Mouse (Mus musculus) cerebellum, postnatal 25 days (tissue): Measurements from ENCODE around the gene Cabcoco1.

Experiments used
- DNase-seq, 2 experiments: peaks; one replicate each; pipeline ENCODE4 v3.0.0; 2021; ENCODE audit warnings: mixed read lengths in 2 of 2

The Cabcoco1 gene

GRCm38 (mm10) chr10:68541139-68541942 is at the start of gene Cabcoco1:
Cabcoco1 (minus strand) TSS chr10:68541896.
- DNase-seq, result peak; percentile 8 to 31

DNA sequence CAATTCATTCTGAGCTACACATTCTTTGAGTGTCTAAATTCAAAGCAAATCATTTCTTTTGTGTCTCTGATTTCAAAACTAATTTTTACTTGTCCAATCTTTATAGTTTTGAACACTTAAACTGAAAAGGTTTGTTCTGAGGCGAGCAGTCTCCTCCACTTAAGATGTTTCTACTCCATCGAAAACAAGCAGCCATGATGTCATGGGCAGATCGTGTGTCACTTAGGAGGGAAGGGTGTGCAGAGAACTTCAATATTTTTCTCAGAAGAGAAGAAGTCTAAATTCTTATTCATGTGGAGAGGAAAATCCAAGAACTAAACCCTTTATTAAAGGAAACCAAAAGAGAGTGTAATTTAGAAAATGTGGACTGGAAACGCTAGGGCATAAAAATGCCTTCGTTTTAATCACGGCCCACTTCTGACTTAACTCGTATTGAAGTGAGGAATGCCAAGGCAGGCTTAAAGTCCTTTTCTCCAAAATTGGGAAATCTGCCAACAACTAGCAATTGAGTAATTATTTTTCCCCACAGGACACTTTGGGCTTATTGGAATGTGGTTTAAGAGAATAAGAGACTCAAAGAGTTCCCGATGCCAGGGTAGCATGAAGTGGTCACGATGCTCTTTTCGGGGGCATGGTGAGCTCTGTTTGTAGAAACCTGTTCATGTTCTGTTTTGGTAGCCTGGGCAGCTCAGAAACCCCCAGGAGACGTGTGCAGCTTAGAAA is 48.0 kb upstream of the Cabcoco1 start:
- no peak for DNase-seq

GRCm38 (mm10) chr10:68587416-68588040 is 45.8 kb upstream of the Cabcoco1 start:
- DNase-seq, result no peak

DNA sequence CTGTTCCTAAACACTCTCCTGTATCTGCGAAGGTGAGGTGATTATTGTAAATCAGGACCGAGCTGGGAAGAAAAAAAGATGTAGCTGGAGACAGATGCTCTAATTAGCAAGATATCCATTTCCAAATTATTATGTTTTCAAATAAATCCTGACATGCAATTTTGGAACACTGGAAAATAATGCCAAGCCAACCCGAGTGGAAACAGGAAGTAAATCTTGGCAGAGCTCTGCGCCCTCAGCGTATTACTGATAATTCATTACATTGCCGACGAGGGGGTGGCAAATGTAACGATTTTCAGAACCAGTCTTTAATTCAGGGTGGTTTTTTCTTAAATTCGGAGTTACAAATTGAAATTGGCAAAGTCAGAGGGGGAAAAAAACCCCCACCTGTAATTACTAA is 35.6 kb upstream of the Cabcoco1 start:
- DNase-seq, result no peak

DNA sequence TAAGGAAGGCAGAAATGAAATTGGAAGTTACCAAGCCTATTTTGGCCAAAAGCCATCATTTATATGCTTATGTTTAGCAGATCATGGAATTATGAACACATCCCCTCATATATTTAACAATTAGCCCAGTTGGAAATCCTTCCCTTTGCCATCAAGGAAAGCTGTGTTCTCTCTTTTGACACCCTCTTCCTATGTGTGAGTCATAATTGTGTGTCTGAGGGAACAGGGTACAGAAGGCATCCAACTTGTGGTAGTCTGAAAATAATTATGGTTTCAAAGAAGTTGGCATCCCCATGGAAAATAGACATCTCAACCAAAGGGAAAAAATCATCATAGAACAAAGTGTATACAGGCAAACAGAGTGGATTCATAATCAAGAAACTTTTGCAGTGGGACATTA is 26.5 kb upstream of the Cabcoco1 start:
- no peak for DNase-seq

DNA sequence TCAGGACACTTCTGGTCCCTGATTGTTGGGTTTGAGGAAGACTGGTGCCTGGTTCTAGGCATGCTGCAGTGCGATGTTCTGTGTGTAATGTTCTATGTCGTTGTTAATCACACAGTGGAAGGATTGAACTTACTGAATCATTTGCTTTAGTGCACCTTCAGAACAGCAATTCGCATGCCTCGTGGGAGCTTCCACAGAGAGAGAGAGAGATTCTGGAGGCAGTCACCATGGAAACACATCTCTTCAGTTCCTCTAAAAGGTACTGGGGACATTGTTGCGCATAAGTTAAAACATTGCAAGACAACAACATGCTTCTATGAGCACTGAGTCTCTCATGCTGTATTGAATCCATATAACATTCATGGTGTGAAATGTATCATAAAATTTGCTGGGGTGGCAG is 20.6 kb upstream of the Cabcoco1 start:
- DNase-seq, result no peak

DNA sequence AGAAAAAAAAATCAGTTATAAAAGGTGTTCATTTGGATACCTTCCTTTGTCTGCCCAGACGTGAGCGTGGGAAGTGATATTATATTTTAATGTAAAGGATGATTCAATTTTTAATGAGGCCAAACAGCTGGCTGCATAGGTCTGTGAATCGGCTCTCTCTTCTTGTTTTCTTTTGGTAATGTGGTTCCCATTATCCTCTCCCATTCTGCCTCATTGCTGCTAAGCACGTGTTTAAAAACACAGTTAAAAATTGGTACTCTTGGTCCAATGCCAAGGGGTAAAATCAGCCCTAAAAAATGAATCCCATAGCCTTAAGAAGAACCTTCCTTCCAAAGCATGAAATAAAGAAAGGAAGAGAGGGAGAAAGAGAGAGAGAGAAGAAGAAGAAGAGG is 17.1 kb upstream of the Cabcoco1 start:
- no peak for DNase-seq

DNA sequence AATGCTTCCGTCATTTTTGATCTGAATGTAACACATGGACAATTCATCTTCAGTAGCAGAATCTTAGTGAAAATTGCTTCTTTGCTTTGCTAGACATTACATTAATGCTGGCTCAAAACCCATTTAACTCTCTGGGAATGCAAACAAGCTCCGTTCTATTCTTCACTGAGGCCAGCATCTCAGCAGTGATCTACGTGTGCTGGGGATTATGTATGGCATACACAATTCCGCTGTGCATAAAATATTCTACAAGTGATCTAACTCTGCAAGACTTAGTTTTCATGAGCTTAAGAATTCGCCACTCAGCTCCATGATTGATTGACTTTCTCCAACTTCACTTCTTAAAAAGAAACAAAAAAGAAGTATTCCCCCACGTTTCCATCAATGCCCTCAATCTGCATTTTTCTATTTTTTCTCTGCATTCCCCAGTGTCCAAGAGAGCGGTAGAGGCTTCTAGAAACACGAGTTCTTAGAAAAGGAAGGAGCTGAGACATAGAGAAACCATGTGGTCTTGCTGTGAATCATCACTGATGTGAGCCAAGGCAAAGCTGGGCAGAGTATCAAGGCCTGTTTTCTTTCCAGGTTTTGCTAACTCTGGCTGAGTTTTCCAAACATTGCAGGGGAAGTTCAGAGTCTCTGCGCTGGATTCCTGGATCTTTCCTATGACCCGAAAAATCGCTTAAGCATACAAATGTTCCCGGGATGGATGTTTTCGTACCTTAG is 16.6 kb upstream of the Cabcoco1 start:
- peak; percentile 52 to 73 for DNase-seq

DNA sequence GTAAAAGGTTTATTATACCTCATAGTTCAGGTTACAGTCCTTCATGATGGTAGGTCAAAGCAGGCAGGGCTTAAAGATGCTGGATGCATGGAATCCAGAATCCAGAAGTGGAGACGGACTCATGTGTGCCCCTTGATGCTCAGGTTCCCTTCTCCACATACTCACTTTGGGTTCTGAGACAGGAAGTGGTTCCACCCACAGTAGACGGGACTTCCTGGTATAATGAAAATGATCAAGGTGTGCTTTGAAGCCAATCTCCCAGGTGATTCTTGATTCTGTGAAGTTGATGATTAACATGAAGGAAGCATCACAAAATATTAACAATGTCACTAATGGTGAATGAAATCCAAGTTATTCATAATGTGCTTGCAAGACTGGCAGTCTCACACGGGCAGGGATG is 12.0 kb upstream of the Cabcoco1 start:
- DNase-seq, result no peak

DNA sequence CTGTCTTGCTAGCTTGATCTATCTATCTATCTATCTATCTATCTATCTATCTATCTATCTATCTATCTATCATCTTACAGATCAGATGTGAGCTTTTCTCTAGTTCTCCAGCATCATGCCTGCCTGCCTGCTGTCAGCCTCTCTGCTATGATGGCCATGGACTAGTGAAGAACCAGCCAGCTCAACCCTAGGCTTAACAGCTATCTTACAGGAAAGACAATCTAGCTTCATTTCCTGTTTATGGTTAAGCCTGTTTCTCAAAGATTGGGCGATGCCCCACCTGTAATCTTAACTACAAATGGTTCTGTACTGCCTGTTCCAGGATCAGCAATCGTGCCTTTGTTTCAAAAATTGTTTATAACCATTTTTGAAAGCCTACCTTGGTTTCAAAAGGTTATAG is 10.9 kb upstream of the Cabcoco1 start:
- DNase-seq, result no peak

DNA sequence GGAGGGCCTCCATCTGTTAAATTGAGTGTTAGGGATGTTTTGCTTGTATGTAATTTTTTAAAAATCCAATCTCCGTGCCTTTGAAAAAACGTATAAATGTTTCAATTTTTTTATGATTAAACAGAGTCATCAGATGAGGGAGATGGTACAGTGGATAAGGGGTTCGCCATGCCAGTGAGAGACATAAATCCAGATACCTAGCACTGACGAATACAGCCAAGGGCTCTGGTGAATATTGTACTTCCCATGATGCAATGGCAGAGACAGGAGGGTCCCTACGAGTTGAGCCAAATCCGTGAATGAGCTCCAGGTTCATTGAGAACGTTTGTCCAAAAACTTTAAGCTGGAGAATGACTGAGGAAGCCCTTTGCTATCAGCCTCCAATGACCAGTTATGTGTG is 9.6 kb upstream of the Cabcoco1 start:
- no peak for DNase-seq

DNA sequence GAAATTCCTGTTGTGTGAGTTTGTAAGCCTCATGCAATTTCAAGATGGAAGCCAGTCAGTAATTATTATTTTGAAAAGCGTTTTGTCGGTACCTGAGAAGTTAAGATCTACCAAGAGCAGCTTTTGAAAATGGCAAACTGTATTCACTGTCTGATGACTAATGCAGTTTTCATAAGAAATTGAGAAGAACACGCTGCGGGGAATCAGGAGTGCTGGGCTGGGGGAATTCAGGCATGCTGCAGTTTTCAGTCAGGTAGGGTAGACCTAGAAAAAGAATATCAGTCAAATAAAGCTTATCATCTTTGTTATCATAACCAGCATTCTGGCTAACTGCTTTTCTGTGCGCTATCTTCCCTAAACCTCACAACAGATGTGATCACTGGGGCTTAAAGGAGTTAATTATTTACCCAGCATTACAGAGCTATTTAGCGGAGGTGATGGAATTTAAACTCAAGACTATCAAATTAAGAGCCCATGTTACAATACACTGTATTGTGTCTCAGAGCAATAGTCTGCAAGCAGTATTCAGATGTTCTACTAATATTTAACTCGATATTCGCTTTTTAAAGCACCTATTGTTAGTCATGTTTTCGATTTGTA is 9.1 kb upstream of the Cabcoco1 start:
- DNase-seq, result no peak

GRCm38 (mm10) chr10:68543107-68543506 is 1.4 kb upstream of the Cabcoco1 start:
- no peak for DNase-seq

DNA sequence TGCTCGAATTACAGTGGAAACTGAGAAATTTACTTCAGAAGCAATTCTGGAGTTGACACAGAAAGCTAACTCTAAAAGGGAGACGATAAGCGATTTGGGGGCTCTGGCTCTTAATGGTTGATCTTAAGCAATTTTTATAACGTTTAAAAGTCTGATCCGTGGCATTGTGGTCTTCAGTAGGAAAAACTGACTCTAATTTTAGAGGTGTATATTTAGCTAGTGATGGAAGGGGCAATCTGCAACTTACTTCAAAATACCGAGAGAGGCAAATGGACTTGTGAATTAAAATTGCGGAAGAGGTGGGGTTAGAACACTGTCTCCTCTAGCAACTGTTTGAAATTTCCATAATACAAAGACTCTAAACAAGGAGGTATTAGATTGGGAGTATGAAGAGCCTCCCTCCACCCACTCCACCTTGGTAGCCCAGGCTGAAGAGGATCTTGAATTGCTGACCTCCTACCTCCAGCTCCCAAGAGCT is 286 bp upstream of the Cabcoco1 start:
- DNase-seq, result no peak

- no peak for DNase-seq
Observed at GRCm38 (mm10) chr10:68540612-68541011, 1.1 kb downstream of the Cabcoco1 start.

DNA sequence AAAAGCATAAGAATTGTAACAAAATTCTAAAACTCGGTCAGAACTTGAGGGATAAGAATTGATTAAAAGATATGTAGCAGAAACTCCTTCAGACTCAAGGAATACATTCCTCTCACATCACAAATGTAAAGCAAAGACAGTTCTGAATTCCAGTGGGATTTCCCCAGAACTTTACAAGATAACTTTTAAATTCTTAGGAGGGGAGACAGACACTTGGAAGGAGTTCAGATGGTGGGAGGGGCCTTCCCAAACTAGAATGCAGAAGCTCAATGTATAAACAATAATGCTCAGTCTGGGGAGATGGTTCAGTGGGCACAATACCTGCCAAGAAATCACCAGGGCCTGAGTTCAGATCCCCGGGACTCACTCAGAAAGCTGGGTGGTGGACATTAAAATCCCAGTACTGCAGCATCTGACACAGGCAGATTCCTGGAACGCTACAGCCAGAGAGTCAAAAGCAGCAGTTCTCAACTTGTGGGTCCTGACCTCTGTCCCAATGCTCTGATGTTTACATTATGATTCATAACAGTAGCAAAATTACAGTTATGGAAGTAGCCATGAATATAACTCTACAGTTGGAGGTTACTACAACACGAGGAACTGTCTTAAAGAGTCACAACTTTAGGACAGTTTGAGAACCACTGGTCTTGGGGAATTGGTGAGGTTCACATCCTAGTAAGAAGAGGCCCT is 4.3 kb downstream of the Cabcoco1 start:
- no peak for DNase-seq

- no peak for DNase-seq
Observed at GRCm38 (mm10) chr10:68529364-68530049, 12.2 kb downstream of the Cabcoco1 start.

- DNase-seq, result no peak
Observed at GRCm38 (mm10) chr10:68528958-68529357, 12.7 kb downstream of the Cabcoco1 start.

GRCm38 (mm10) chr10:68522106-68522505 is 19.6 kb downstream of the Cabcoco1 start:
- no peak for DNase-seq

GRCm38 (mm10) chr10:68512433-68513019 is 29.2 kb downstream of the Cabcoco1 start:
- no peak for DNase-seq

DNA sequence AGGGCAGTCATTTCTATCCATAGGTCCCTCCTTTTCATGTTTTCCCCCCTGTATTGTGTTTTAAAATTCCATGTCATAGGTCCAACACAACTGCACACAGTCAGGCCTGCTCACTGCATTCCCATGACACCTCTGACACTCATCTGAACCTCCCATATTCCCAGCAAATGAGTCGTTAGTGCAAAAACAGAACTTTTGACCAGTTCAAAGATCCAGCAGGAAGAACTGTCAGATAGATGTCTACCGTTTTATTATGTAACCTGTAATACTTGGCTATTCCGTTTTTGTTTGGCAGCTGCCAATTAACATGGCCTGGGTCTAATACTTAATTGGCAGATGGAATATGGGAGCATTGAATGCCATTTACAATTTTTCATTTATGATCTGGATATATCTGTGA is 34.0 kb downstream of the Cabcoco1 start:
- DNase-seq, result no peak
